Mouse (Mus musculus) liver, embryonic 15.5 days (tissue): ENCODE results near the gene Hoxc4. TPM values are rescaled to one million over a fixed set of nuclear protein-coding genes. Genes with fewer than 3 reads are reported as not detected.
A peak's percentile ranks its signal among the peaks of the same experiment; 100 is the strongest.

Source experiments
- ATAC-seq: fragments of 200-750 bp; cut with Nextera tagmentation; 2 replicates; pipeline ENCODE4 v1.8.0; 2017; ENCODE audit warnings: moderate number of reproducible peaks, mild to moderate bottlenecking, moderate library complexity; ENCODE audit not compliant: insufficient read depth
- H3K27ac ChIP-seq: fragments of 300-500 bp; sonication (generic); replicated peaks from 2 replicates; pipeline ENCODE4 v1.5.1; 2015; ENCODE audit warnings: mild to moderate bottlenecking, inconsistent platforms
- H3K27me3 ChIP-seq: fragments of 300-500 bp; sonication (generic); 2 replicates; pipeline ENCODE4 v1.6.1; 2015; ENCODE audit warnings: mild to moderate bottlenecking, inconsistent platforms
- H3K36me3 ChIP-seq: fragments of 300-500 bp; sonication (generic); replicated peaks from 2 replicates; pipeline ENCODE4 v1.6.1; 2015; ENCODE audit warnings: moderate library complexity, mild to moderate bottlenecking, inconsistent platforms
- H3K4me1 ChIP-seq: fragments of 300-500 bp; sonication (generic); replicated peaks from 2 replicates; pipeline ENCODE4 v1.6.1; 2015; ENCODE audit warnings: inconsistent platforms
- H3K4me2 ChIP-seq: fragments of 300-500 bp; sonication (generic); 2 replicates; pipeline ENCODE4 v1.6.1; 2015; ENCODE audit warnings: moderate library complexity, mild to moderate bottlenecking, inconsistent platforms
- H3K4me3 ChIP-seq: fragments of 300-500 bp; sonication (generic); replicated peaks from 2 replicates; pipeline ENCODE4 v1.5.1; 2015; ENCODE audit warnings: mild to moderate bottlenecking, inconsistent platforms
- H3K9ac ChIP-seq: fragments of 300-500 bp; sonication (generic); 2 replicates; pipeline ENCODE4 v1.6.1; 2015; ENCODE audit warnings: moderate library complexity, mild to moderate bottlenecking, inconsistent platforms
- H3K9me3 ChIP-seq: fragments of 300-500 bp; sonication (generic); replicated peaks from 2 replicates; pipeline ENCODE4 v1.6.1; 2016; ENCODE audit warnings: inconsistent platforms
- whole genome bisulfite sequencing: fragments of 180-500 bp; shearing (Covaris S2); methylation state at CpG from one replicate; pipeline ENCODE4 v1.1.7; 2015; ENCODE audit warnings: mixed read lengths; ENCODE audit not compliant: insufficient replicate concordance; 5-methylcytosine and 5-hydroxymethylcytosine counted together
- polyA plus RNA-seq: library from polyadenylated mRNA; unstranded; fragments of >200 nt; fragmentation: Nextera tagmentation; extraction: Ambion mirVana; gene quantifications from 2 replicates; pipeline ENCODE4 v1.2.1, GENCODE M21; 2015

Hoxc4 gene
- 0.15 and 0.26 TPM in 2 replicates for polyA plus RNA-seq

GRCm38 (mm10) chr15:103018636-103019035 lies at the start of gene Hoxc4:
Hoxc4 (plus strand) TSS chr15:103018934.
- 32% methylated on average over 9 of the region's 9 CpGs for WGBS

GRCm38 (mm10) chr15:102969296-102969695 lies 49.4 kb upstream of the Hoxc4 start:
- no peaks in the 10 kb centered on the region for H3K9me3 ChIP-seq
- H3K27ac ChIP-seq, result no peak overlapping the region
- no peak overlapping the region for H3K4me2 ChIP-seq
- 14% methylated on average over 1 of the region's 1 CpGs for WGBS
- H3K36me3 ChIP-seq, result no peaks in the 10 kb centered on the region
- H3K4me3 ChIP-seq, result no peak overlapping the region
- ATAC-seq, result no peak
- H3K27me3 ChIP-seq, result peaks cover 99% of the 10 kb centered on the region
- H3K4me1 ChIP-seq, result no peaks in the 10 kb centered on the region; the same call in 1 of the 2 replicates
- no peak overlapping the region for H3K9ac ChIP-seq

More at GRCm38 (mm10) chr15:103018636-103019035, at the start of gene Hoxc4:
- Histone ChIP-seq H3K4me3 (no peak within 1 kb of the TSS), H3K27me3 (peaks cover 99% of the 10 kb centered on the region), H3K4me2 (no peak within 1 kb of the TSS), H3K27ac (no peak within 1 kb of the TSS), H3K4me1 (no peaks in the 10 kb centered on the region), H3K9ac (no peak within 1 kb of the TSS), H3K36me3 (no peaks in the 10 kb centered on the region), H3K9me3 (no peaks in the 10 kb centered on the region)
- no peak for ATAC-seq

- no peak for ATAC-seq
- Histone ChIP-seq H3K4me2 (no peak overlapping the region), H3K4me3 (no peak overlapping the region), H3K36me3 (no peaks in the 10 kb centered on the region), H3K9ac (no peak overlapping the region), H3K27ac (no peak overlapping the region), H3K9me3 (no peaks in the 10 kb centered on the region), H3K27me3 (peaks cover 99% of the 10 kb centered on the region), H3K4me1 (no peaks in the 10 kb centered on the region; the same call in 1 of the 2 replicates)
- 2% methylated on average over 12 of the region's 12 CpGs for WGBS
These were observed 48.0 kb upstream of the Hoxc4 start for GRCm38 (mm10) chr15:102970740-102971139.

- Histone ChIP-seq H3K9ac (no peak overlapping the region), H3K9me3 (no peaks in the 10 kb centered on the region), H3K4me1 (peaks cover 3% of the 10 kb centered on the region; the same call in 1 of the 2 replicates), H3K4me3 (no peak overlapping the region), H3K27ac (no peak overlapping the region), H3K36me3 (no peaks in the 10 kb centered on the region), H3K4me2 (no peak overlapping the region), H3K27me3 (peaks cover 99% of the 10 kb centered on the region)
- WGBS, result 2% methylated on average over 21 of the region's 21 CpGs
- ATAC-seq, result no peak
These were observed 46.5 kb upstream of the Hoxc4 start for GRCm38 (mm10) chr15:102972254-102972653.

- no peak overlapping the region for H3K4me3 ChIP-seq
These were observed 46.0 kb upstream of the Hoxc4 start for GRCm38 (mm10) chr15:102972753-102973152.

GRCm38 (mm10) chr15:102975034-102975433 lies 43.7 kb upstream of the Hoxc4 start:
- Histone ChIP-seq H3K27me3 (peaks cover 100% of the 10 kb centered on the region), H3K27ac (no peak overlapping the region), H3K36me3 (no peaks in the 10 kb centered on the region), H3K9me3 (no peaks in the 10 kb centered on the region), H3K4me3 (no peak overlapping the region), H3K4me1 (peaks cover 3% of the 10 kb centered on the region; the same call in 1 of the 2 replicates), H3K4me2 (no peak overlapping the region), H3K9ac (no peak overlapping the region)
- no peak for ATAC-seq
- 4% methylated on average over 7 of the region's 7 CpGs for WGBS

More at GRCm38 (mm10) chr15:102972753-102973152, 46.0 kb upstream of the Hoxc4 start:
- no peak overlapping the region for H3K9ac ChIP-seq
- H3K27me3 ChIP-seq, result peaks cover 99% of the 10 kb centered on the region
- peaks cover 3% of the 10 kb centered on the region; the same call in 1 of the 2 replicates for H3K4me1 ChIP-seq
- no peak overlapping the region for H3K27ac ChIP-seq
- no peak overlapping the region for H3K4me2 ChIP-seq
- 2% methylated on average over 6 of the region's 6 CpGs for WGBS
- no peaks in the 10 kb centered on the region for H3K9me3 ChIP-seq
- no peaks in the 10 kb centered on the region for H3K36me3 ChIP-seq
- no peak for ATAC-seq

- H3K4me1 ChIP-seq, result peaks cover 3% of the 10 kb centered on the region; the same call in 1 of the 2 replicates
- H3K27ac ChIP-seq, result no peak overlapping the region
- under 1% methylated on average over 21 of the region's 21 CpGs for WGBS
- no peak overlapping the region for H3K4me2 ChIP-seq
- no peak for ATAC-seq
- H3K9me3 ChIP-seq, result no peaks in the 10 kb centered on the region
- H3K27me3 ChIP-seq, result peaks cover 100% of the 10 kb centered on the region
- no peak overlapping the region for H3K4me3 ChIP-seq
- no peaks in the 10 kb centered on the region for H3K36me3 ChIP-seq
- no peak overlapping the region for H3K9ac ChIP-seq
These were observed 43.0 kb upstream of the Hoxc4 start for GRCm38 (mm10) chr15:102975688-102976111.

- ATAC-seq, result no peak
- Histone ChIP-seq H3K9ac (no peak within 1 kb of the TSS), H3K4me1 (peaks cover 3% of the 10 kb centered on the region; the same call in 1 of the 2 replicates), H3K4me2 (peak within 1 kb of the TSS; percentile 30), H3K27me3 (peaks cover 100% of the 10 kb centered on the region), H3K27ac (no peak within 1 kb of the TSS), H3K9me3 (no peaks in the 10 kb centered on the region), H3K36me3 (no peaks in the 10 kb centered on the region), H3K4me3 (peak within 1 kb of the TSS; percentile 8; the same call in 1 of the 2 replicates)
- WGBS, result under 1% methylated on average over 18 of the region's 20 CpGs
These were observed 42.6 kb upstream of the Hoxc4 start, which contains the start of gene Hoxc9 for GRCm38 (mm10) chr15:102976171-102976570. Hoxc9 (plus strand) TSS chr15:102976439.

- H3K4me2 ChIP-seq, result peak overlapping the region; percentile 30
- ATAC-seq, result no peak
- WGBS, result 2% methylated on average over 37 of the region's 37 CpGs
- H3K9ac ChIP-seq, result no peak overlapping the region
- H3K27ac ChIP-seq, result no peak overlapping the region
- no peaks in the 10 kb centered on the region for H3K36me3 ChIP-seq
- H3K4me3 ChIP-seq, result peak overlapping the region; percentile 8; the same call in 1 of the 2 replicates
- peaks cover 6% of the 10 kb centered on the region; the same call in 1 of the 2 replicates for H3K4me1 ChIP-seq
- H3K27me3 ChIP-seq, result peaks cover 100% of the 10 kb centered on the region
- H3K9me3 ChIP-seq, result no peaks in the 10 kb centered on the region
These were observed 41.9 kb upstream of the Hoxc4 start for GRCm38 (mm10) chr15:102976631-102977422.

- H3K4me1 ChIP-seq, result peaks cover 6% of the 10 kb centered on the region; the same call in 1 of the 2 replicates
- no peaks in the 10 kb centered on the region for H3K9me3 ChIP-seq
- no peak overlapping the region for H3K9ac ChIP-seq
- ATAC-seq, result no peak
- no peak overlapping the region for H3K27ac ChIP-seq
- peaks cover 100% of the 10 kb centered on the region for H3K27me3 ChIP-seq
- no peaks in the 10 kb centered on the region for H3K36me3 ChIP-seq
- peak overlapping the region; percentile 8; the same call in 1 of the 2 replicates for H3K4me3 ChIP-seq
- WGBS, result 4% methylated on average over 16 of the region's 16 CpGs
- peak overlapping the region; percentile 30 for H3K4me2 ChIP-seq
These were observed 41.2 kb upstream of the Hoxc4 start for GRCm38 (mm10) chr15:102977423-102977974.
